Mouse (Mus musculus) heart, adult 2 months (tissue): Measurements from ENCODE around the gene Fshr. TPM values are rescaled to one million over a fixed set of nuclear protein-coding genes. Genes with fewer than 3 reads are reported as not detected.

Source experiments
- DNase-seq, 2 experiments: peaks; one replicate each; pipeline ENCODE4 v3.0.0; 2021
- H3K27ac ChIP-seq: fragments of 200-600 bp; 2 replicates; pipeline ENCODE4 v1.8.1; 2022
- H3K27me3 ChIP-seq: fragments of 200-500 bp; 2 replicates; pipeline ENCODE4 v1.6.1; 2012; ENCODE audit warnings: mild to moderate bottlenecking, low read length, inconsistent platforms, mixed read lengths; ENCODE audit not compliant: control insufficient read depth, insufficient read depth
- H3K36me3 ChIP-seq: fragments of 200-500 bp; 2 replicates; pipeline ENCODE4 v1.6.1; 2012; ENCODE audit warnings: low read length, inconsistent platforms; ENCODE audit not compliant: control insufficient read depth, insufficient read depth
- H3K4me1 ChIP-seq: fragments of 200-500 bp; 2 replicates; pipeline ENCODE4 v1.6.1; 2011; ENCODE audit warnings: low read length; ENCODE audit not compliant: control insufficient read depth, insufficient read depth
- H3K4me3 ChIP-seq: fragments of 200-600 bp; 2 replicates; pipeline ENCODE4 v1.8.1; 2022
- H3K79me2 ChIP-seq: fragments of 200-500 bp; replicated peaks from 2 replicates; pipeline ENCODE4 v1.6.1; 2012; ENCODE audit warnings: mild to moderate bottlenecking, inconsistent platforms, low read length, moderate library complexity, mixed read lengths; ENCODE audit not compliant: control insufficient read depth, insufficient read depth
- H3K9ac ChIP-seq: fragments of 200-500 bp; 2 replicates; pipeline ENCODE4 v1.6.1; 2012; ENCODE audit warnings: low read depth, mild to moderate bottlenecking, control low read depth, inconsistent platforms, low read length, mixed read lengths
- CTCF ChIP-seq: fragments of 200-600 bp; IDR thresholded peaks from 2 replicates; pipeline ENCODE4 v1.8.1; 2022; ENCODE audit warnings: antibody characterized with exemption, mild to moderate bottlenecking, moderate library complexity
- EP300 ChIP-seq: fragments of 200-500 bp; IDR thresholded peaks from 2 replicates; pipeline ENCODE4 v1.6.1; 2011; ENCODE audit warnings: low read depth, low read length, control low read depth; ENCODE audit not compliant: insufficient read depth
- POLR2A ChIP-seq: fragments of 200-500 bp; IDR thresholded peaks from 2 replicates; pipeline ENCODE4 v1.6.1; 2011; ENCODE audit warnings: mild to moderate bottlenecking, low read depth, low read length, control low read depth; ENCODE audit not compliant: insufficient read depth
- WGBS: fragments of 180-500 bp; shearing (Covaris S2); methylation state at CpG from one replicate; pipeline ENCODE4 v1.1.7; 2018; 5-methylcytosine and 5-hydroxymethylcytosine counted together
- intact Hi-C: fragments of 180-260 bp; cut with DNase I; formaldehyde crosslinking; loops from one replicate; pipeline ENCODE4 v1.15.1; 2025
- polyA plus RNA-seq: library from polyadenylated mRNA; depleted of rRNA; stranded (reverse); fragments of >200 nt; gene quantifications from 2 replicates; pipeline ENCODE4 v1.2.3, GENCODE M21; 2012
- total RNA-seq, 2 experiments: library from RNA; stranded (reverse); gene quantifications; 2 replicates each; pipeline ENCODE4 v1.2.3; 2021

Gene Fshr
- total and polyA plus RNA-seq, 3 experiments = not detected

- H3K27ac ChIP-seq = no peak overlapping the region
- no peaks in the 10 kb centered on the region for H3K36me3 ChIP-seq
- no peaks in the 10 kb centered on the region for H3K4me1 ChIP-seq
- no peak for DNase-seq
- TF ChIP-seq CTCF (no peak), POLR2A (no peak), EP300 (no peak)
- H3K79me2 ChIP-seq = no peaks in the 10 kb centered on the region
- H3K4me3 ChIP-seq = no peak overlapping the region
- intact Hi-C loops = no loop called here
- no peaks in the 10 kb centered on the region for H3K27me3 ChIP-seq
- H3K9ac ChIP-seq = no peak overlapping the region
- 50% methylated on average over 4 of the region's 4 CpGs for WGBS
These were observed 262.3 kb downstream of the Fshr start for GRCm38 (mm10) chr17:88938153-88938681.

- Histone ChIP-seq H3K36me3 (no peaks in the 10 kb centered on the region), H3K27me3 (no peaks in the 10 kb centered on the region), H3K4me1 (no peaks in the 10 kb centered on the region), H3K79me2 (no peaks in the 10 kb centered on the region), H3K27ac (no peak overlapping the region), H3K4me3 (no peak overlapping the region), H3K9ac (no peak overlapping the region)
- 44% methylated on average over 7 of the region's 7 CpGs for WGBS
- intact Hi-C loops = no loop called here
- TF ChIP-seq CTCF (no peak), EP300 (no peak), POLR2A (no peak)
- DNase-seq = no peak
These were observed 262.9 kb downstream of the Fshr start for GRCm38 (mm10) chr17:88937341-88938152.

DNA sequence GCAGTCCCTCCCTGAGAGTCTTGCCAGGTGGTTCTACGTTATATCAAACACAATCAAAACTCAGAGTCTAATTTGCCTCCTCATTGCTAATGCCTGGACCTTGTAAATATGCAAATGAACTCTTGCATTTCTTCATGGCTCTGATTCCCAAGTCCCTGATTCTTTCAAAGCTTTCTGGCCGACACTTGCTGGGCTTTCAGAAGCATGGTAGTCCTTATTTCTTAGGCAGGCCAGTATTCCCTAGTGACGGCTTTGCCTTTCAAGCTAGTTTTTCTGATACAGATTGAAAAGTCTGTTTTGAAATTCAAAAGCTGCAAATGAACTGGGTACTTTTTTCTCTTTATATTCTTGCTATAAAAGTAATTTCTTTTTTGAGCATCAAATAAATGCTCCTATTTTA lies 263.5 kb downstream of the Fshr start:
- H3K36me3 ChIP-seq = no peaks in the 10 kb centered on the region
- no peak for DNase-seq
- H3K27ac ChIP-seq = no peak overlapping the region
- H3K27me3 ChIP-seq = no peaks in the 10 kb centered on the region
- no peak overlapping the region for H3K4me3 ChIP-seq
- WGBS = 83% methylated on average over 3 of the region's 3 CpGs
- no peaks in the 10 kb centered on the region for H3K79me2 ChIP-seq
- no peaks in the 10 kb centered on the region for H3K4me1 ChIP-seq
- TF ChIP-seq EP300 (no peak), CTCF (no peak), POLR2A (no peak)
- intact Hi-C loops = no loop called here
- no peak overlapping the region for H3K9ac ChIP-seq
